Mouse (Mus musculus) lung, adult 18-20 months (tissue): ENCODE data around the gene Tpra1.

ENCODE experiments used
- DNase-seq, 2 experiments: peaks; one replicate each; pipeline ENCODE4 v3.0.0; 2022; ENCODE audit warnings: mixed read lengths in 2 of 2

Tpra1 gene

DNA sequence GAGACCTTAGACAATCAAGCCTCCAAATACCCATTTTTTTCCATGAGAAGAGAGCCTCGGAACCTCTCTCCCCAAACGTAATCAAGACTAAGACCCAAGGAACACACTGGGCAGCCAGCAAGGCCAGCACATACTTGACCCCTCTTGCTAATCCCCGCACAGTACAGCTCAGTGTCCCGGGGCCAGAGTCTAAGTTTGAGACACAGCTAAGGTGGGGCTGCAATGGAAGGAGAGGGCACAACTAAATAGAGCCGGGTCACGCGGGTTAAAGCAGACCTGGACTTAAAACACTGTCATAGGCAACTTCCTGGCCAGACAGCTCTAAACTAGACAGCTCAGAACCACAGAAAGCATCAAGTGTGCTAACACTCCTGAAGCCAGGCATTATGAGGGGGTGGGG is 11.2 kb upstream of the Tpra1 start:
- DNase-seq, result no peak

DNA sequence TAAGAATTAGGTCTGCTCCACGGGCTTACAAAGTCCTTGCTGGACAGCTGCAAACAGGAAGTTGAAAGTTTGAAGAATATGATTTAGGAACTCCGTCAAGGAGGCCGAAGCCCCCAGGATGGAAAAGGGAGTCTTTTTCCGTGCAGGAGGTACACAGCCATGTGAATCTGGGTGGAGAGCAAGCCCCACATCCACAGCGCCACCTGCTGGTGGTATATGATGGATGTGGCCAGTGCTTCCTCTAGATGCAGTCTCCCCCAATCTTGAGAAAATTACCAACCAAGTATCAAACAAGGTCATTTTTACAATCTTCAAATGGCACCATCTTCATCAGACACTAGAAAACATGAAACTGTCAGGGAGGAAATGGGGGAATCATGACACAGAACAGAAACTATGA is 8.5 kb upstream of the Tpra1 start:
- peak in 1 of 2 experiments; percentile 38 for DNase-seq

GRCm38 (mm10) chr6:88895943-88896342 is 6.1 kb upstream of the Tpra1 start:
- DNase-seq, result no peak

DNA sequence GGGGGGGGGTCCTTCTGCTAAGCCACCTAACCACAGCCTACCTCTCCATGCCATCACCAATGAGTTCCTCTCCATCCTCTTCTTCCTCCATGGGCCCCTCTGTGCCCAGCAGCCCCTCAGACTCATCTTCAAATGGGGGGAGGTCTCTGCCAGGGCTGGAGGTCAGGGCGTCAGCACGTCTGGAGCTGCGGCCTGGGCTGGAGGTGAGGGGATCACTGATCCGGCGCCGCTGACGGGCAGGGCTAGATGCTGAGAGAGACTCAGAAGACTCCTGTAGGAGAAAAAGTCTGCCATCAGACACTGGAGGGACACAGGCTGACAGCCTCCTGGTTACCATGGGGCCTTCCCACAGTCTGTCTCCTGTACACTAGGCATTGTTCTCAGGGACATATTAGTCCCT is 4.8 kb upstream of the Tpra1 start:
- no peak for DNase-seq

GRCm38 (mm10) chr6:88898534-88899048 is 3.5 kb upstream of the Tpra1 start, which contains the start of gene Mcm2:
Gene Mcm2, minus strand, starts transcription at chr6:88898780.
- peak; percentile 95 to 98 for DNase-seq

DNA sequence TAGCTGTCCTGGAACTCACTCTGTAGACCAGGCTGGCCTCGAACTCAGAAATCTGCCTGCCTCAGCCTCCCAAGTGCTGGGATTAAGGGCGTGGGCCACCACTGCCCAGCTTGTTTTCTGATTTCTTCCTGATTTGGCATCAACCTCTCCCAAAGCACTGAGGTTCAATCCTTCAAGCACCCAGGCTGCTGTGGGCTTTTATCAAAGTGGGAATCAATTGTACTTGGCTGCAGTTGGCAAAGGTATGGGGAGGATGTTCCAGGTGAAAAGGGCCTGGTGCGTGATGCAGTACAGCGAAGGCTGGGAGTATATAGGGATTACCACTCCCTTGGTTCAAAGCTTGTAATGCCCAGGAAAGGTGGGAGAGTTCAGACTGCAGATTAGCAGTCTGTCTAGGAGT is 3.0 kb upstream of the Tpra1 start:
- no peak for DNase-seq

GRCm38 (mm10) chr6:88899628-88900027 is 2.4 kb upstream of the Tpra1 start:
- DNase-seq, result no peak

DNA sequence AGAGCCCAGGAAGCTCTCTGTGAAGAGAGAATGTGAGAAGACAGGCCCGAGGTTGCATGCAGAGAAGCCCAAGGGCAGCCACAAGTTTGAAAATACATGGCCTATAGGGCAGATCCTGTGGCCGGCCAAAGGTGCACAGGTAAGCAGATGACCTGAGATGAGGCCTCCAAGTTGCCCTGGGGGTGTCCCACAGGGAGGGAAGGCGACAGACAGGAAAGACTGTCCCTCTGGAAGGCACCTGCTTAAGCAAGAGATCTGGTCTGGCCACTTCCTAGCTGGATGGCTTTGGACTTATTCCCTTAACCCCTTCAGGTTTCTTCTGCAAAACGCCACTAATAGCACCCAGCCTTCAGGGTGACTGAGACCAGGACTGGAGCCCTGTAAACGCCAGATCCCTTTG is 580 bp upstream of the Tpra1 start:
- peak; percentile 48 to 51 for DNase-seq

DNA sequence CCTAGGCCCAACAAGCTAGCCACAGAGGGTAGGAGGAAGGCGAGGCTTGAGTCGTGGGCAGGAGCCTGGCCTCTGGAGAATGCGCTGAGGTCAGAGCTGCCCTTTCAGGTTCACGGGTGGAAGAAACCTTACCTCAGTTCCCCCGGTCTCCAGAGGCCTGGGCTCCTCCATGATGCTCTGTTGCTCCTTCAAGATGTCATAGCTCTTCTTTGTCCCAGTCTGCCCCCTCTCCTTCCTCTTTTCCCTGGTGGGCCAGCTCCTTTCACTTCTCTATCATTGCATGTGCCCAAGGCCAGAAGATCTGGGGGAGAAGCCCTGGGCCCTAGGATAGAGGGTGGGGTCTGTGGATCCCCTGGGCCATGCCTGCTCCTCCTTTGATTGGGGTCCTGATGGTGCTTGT is 1.7 kb downstream of the Tpra1 start:
- DNase-seq, result no peak

DNA sequence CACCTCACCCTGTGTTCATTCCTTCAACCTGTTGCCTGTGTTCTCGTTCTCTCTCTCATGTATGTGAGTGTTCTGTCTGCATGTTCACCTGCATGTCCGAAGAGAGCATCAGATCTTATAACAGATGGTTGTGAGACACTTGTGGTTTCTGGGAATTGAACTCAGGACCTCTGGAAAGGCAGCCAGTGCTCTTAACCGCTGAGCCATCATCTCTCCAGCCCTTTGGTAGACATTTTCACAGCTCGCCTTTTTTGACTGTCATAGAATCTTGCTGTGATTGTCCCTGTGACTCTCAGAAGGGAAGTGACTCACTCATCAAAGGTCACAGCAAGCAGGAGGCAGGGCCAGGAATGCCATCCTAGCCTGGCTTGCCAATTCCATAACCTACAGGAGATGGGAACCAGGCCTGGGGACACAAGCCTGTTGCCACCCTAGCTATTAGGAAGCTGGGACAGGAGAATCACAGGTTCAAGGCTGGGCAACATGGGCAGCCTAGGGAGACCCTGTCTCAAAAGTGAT is 2.5 kb downstream of the Tpra1 start:
- DNase-seq, result no peak

GRCm38 (mm10) chr6:88905042-88905441 is 3.0 kb downstream of the Tpra1 start:
- DNase-seq, result no peak

DNA sequence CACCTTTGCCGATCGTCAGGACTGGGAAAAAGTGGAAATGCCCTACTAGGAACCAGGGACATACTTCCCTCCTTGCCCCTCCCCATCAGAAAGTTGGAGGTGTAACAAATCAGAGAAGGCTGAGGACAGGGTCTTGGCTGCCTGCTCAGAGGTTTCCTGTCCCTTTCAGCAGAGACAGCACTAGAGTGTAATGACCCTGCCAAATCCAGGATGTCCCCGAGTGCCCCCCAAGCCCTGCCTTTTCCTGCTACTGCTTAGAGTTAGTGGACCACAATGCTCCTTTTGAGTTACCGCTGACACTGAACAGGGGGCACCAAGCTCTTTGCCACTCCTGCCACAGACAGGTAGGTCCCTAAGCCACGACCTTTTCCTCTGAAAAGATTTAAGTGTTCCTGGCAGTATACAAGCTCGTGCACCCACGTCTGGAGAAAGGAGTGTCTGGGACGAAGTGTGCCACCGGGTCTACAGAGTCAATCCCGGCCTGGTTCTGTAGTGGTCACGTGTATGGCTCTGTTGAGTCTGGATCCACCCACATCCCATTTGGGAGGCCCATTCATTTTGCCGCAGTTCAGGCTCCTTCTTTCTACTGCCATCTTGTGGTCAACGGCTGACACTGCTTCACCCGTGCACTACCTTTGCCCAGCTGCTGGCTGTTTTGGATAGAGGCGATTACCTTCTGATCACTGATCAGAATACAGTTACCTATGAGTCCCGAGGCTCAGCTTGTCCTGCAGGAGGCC is 4.5 kb downstream of the Tpra1 start:
- peak; percentile 74 to 81 for DNase-seq

GRCm38 (mm10) chr6:88909151-88909550 is 7.1 kb downstream of the Tpra1 start:
- no peak for DNase-seq

- DNase-seq, result no peak
Measured at GRCm38 (mm10) chr6:88913022-88913421, 11.0 kb downstream of the Tpra1 start.

DNA sequence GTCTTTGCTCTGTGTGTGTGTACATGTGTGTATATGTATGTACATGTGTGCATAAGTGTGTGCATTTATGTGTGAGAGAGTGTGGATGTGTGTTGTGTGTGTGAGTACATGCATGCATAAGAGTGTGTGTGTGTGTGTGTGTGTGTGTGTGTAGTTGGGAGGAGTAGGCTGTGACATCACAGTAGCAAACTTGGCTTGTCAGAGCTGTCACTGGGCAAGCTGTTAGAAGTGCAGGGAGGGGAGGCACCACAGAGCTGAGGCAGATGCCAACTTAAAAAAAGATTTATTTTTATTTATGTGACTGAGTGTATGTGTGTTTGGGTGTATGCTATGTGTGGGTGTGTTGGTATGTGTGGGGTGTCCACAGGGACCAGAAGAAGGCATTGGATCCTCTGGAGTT is 11.4 kb downstream of the Tpra1 start:
- no peak for DNase-seq

- DNase-seq, result no peak
Measured at GRCm38 (mm10) chr6:88914799-88915198, 12.7 kb downstream of the Tpra1 start.

GRCm38 (mm10) chr6:88915510-88915909 is 13.5 kb downstream of the Tpra1 start:
- DNase-seq, result no peak

- DNase-seq, result no peak
Measured at GRCm38 (mm10) chr6:88916153-88916552, 14.1 kb downstream of the Tpra1 start.

GRCm38 (mm10) chr6:88918802-88919201 is 16.8 kb downstream of the Tpra1 start:
- DNase-seq, result peak; percentile 58 to 71

- peak; percentile 82 to 90 for DNase-seq
Measured at GRCm38 (mm10) chr6:88924502-88925275, 22.6 kb downstream of the Tpra1 start.

DNA sequence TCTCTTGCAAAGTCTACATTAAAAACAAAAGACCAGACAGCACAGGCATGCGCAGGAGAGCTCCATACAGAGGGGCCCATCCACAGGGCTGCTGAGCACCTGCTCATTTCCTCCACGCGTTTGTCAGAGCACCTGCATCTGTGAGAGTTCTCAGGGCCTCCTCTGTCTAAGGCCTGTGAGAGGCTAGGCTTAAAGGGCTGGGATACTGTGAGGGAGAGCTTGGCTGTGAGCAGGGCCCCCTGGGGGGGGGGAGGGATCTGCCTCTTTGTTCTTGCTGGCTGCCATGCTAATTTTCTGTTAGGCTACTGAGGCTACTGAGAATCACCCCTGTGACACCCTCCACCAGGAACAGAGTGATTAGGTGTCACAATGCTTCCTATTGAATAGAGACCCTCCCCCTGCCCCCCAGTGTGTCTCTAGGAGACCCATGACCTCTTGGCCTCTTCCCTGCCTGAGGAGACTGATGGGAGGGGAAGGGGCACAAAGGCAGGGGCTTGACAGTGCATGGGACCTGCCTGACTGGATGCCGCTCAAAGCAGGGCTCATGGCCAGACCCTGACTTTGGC is 23.7 kb downstream of the Tpra1 start:
- no peak for DNase-seq

DNA sequence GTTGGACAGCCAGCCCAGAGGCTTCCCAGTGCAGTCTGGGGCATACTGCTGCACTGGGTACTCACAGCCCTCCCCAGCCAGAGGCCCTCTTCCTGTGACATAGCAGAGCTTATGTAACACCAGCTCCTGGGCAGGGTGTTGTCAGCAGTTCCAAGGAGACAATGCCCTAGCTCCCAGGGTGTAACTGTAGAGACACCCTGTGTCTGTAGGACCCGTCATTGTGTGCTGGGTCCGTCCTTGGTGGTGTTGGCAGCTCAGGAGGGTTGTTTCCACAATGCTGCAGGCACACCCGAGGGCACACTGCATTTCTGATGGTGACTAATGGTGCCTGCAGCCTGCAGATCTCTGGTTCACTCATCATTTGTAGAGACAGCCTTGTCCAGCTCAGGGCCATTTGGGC is 24.8 kb downstream of the Tpra1 start:
- peak; percentile 64 to 77 for DNase-seq

- DNase-seq, result peak; percentile 67 to 77
Measured at GRCm38 (mm10) chr6:88927595-88927994, 25.5 kb downstream of the Tpra1 start.
